Mouse (Mus musculus) bone marrow, adult 2 months (tissue): ENCODE measurements around the gene Rnaseh2a. TPM values are rescaled to one million over a fixed set of nuclear protein-coding genes. Genes with fewer than 3 reads are reported as not detected.
A peak's percentile ranks its signal among the peaks of the same experiment; 100 is the strongest.

Experiments
- H3K27ac ChIP-seq: fragments of 200-500 bp; 2 replicates; pipeline ENCODE4 v1.5.1; 2012; ENCODE audit warnings: low read depth, mild to moderate bottlenecking, control low read depth, inconsistent platforms, low read length; ENCODE audit not compliant: control insufficient read depth, poor library complexity, insufficient read depth
- H3K4me1 ChIP-seq: fragments of 200-500 bp; 2 replicates; pipeline ENCODE4 v1.6.1; 2011; ENCODE audit warnings: low read length; ENCODE audit not compliant: control insufficient read depth, insufficient read depth
- H3K4me3 ChIP-seq: fragments of 200-500 bp; replicated peaks from 2 replicates; pipeline ENCODE3; 2011; ENCODE audit warnings: mild to moderate bottlenecking, low read depth, low read length, control low read depth; ENCODE audit not compliant: control insufficient read depth
- CTCF ChIP-seq: fragments of 200-500 bp; IDR thresholded peaks from 2 replicates; pipeline ENCODE4 v1.5.1; 2011; ENCODE audit warnings: low read length, control low read depth; ENCODE audit not compliant: control insufficient read depth, insufficient read depth
- POLR2A ChIP-seq: fragments of 200-500 bp; IDR thresholded peaks from 2 replicates; pipeline ENCODE4 v1.6.1; 2011; ENCODE audit warnings: low read depth, mild to moderate bottlenecking, control low read depth, low read length, borderline replicate concordance; ENCODE audit not compliant: control insufficient read depth
- WGBS: fragments of 180-500 bp; shearing (Covaris S2); methylation state at CpG from one replicate; pipeline ENCODE4 v1.1.7; 2018; 5-methylcytosine and 5-hydroxymethylcytosine counted together
- polyA plus RNA-seq: library from polyadenylated mRNA; stranded (reverse); fragments of >200 nt; gene quantifications from 2 replicates; pipeline ENCODE4 v1.2.4, GENCODE M21; 2011; ENCODE audit warnings: low replicate concordance; ENCODE audit not compliant: missing spikeins, insufficient read depth, insufficient read length

Gene Rnaseh2a
- polyA plus RNA-seq, 1 experiment = 40.8 TPM

DNA sequence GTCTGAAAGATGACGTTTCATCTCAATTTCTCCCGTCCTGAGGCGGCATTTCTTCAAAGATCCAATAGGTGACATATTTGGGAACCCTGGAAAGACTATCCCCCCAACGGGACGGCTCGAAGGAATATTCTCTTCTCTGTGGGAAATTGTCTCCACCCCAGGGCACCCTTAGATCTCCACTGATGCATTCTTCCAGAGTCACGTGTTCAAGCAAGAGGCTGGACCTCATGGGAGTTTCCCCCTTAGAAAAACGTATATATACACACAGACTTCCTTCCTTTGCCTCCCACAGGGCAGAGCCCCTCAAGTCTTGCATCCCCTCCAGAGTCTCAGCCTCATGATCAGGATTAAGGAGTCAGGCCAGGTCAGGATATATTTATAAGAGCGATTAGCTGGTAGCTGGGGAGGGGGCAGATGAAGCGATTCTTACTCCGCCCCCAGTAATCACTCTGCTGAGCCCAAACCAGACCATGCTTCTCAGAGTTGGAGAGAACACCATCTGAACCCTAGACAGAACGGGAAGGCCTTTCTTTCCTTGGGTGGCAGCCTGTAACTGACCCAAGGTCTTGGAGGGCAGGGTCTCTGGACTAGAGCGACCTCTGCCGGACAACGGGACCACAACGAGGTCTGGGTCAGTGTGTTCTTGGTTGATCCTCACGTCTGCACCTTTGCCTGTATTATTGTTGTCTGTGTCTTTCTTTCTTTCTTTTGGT is 22.9 kb downstream of the Rnaseh2a start, which contains the start of gene Rtbdn:
TSS of gene Rtbdn (plus strand) at position 464 of the 713 bp plus-strand sequence.
- Histone ChIP-seq H3K4me3 (no peak within 1 kb of the TSS), H3K4me1 (no peaks in the 10 kb centered on the region), H3K27ac (no peak within 1 kb of the TSS)
- 15% methylated on average over 17 of the region's 17 CpGs for WGBS
- TF ChIP-seq POLR2A = no peak
- TF ChIP-seq CTCF = peak; percentile 31; the same call in 1 of the 2 replicates

- no peak overlapping the region for H3K4me3 ChIP-seq
- TF ChIP-seq POLR2A (no peak), CTCF (no peak)
- H3K4me1 ChIP-seq = no peaks in the 10 kb centered on the region
- WGBS = 3% methylated on average over 50 of the region's 67 CpGs
- H3K27ac ChIP-seq = no peak overlapping the region
Observed at GRCm38 (mm10) chr8:84945633-84946527, 23.7 kb downstream of the Rnaseh2a start.

DNA sequence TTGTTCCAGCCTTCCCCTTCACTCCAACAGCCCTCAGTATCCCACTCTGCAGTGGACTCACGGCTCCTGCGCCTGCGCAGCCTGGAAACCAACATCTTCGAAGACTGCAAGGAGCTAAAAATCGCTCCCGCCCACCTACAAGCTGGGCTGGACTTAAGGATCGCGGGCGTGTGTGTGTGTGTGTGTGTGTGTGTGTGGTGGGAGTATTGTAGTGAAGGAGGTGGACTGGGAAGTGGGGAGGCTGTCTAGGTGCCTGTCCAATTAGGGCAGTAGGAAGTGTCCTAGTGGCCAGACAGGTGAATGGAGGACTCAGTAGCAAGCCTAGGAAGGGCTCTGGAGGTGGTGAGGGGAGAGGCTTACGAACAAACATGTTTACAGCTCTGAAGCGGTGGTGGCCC is 24.3 kb downstream of the Rnaseh2a start:
- Histone ChIP-seq H3K4me3 (no peak overlapping the region), H3K4me1 (no peaks in the 10 kb centered on the region), H3K27ac (no peak overlapping the region)
- TF ChIP-seq CTCF (no peak), POLR2A (no peak)
- WGBS = 7% methylated on average over 11 of the region's 11 CpGs

- TF ChIP-seq CTCF = no peak
- no peak for TF ChIP-seq POLR2A
- Histone ChIP-seq H3K4me3 (no peak overlapping the region), H3K4me1 (no peaks in the 10 kb centered on the region), H3K27ac (no peak overlapping the region)
- WGBS = 5% methylated on average over 26 of the region's 26 CpGs
Observed at GRCm38 (mm10) chr8:84944478-84945160, 24.9 kb downstream of the Rnaseh2a start.

DNA sequence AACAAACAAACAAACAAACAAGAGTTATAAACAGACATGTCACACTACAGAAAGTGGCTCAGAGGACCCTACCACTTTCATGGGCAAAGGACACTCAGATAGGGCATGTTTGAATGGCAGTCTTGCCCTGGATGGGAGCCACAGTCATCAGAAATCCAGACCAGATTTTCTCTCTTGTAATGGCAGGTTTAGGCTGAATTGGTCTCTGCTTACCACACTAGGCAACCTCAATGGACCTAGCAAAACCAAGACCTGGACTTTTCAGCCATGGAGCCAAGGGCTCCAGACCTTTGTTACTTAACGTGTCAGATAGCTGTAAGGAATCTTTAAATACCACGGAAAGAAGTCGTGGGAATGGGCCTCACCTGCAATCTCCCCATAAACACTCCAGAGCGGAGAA is 25.9 kb downstream of the Rnaseh2a start:
- no peaks in the 10 kb centered on the region for H3K4me1 ChIP-seq
- TF ChIP-seq POLR2A (no peak), CTCF (no peak)
- no peak overlapping the region for H3K4me3 ChIP-seq
- 28% methylated on average over 4 of the region's 4 CpGs for WGBS
- no peak overlapping the region for H3K27ac ChIP-seq

- Histone ChIP-seq H3K4me3 (no peak overlapping the region), H3K27ac (no peak overlapping the region), H3K4me1 (no peaks in the 10 kb centered on the region; the same call in 1 of the 2 replicates)
- TF ChIP-seq POLR2A (no peak), CTCF (no peak)
- 55% methylated on average over 13 of the region's 13 CpGs for WGBS
Observed at GRCm38 (mm10) chr8:84937620-84938485, 31.7 kb downstream of the Rnaseh2a start.

DNA sequence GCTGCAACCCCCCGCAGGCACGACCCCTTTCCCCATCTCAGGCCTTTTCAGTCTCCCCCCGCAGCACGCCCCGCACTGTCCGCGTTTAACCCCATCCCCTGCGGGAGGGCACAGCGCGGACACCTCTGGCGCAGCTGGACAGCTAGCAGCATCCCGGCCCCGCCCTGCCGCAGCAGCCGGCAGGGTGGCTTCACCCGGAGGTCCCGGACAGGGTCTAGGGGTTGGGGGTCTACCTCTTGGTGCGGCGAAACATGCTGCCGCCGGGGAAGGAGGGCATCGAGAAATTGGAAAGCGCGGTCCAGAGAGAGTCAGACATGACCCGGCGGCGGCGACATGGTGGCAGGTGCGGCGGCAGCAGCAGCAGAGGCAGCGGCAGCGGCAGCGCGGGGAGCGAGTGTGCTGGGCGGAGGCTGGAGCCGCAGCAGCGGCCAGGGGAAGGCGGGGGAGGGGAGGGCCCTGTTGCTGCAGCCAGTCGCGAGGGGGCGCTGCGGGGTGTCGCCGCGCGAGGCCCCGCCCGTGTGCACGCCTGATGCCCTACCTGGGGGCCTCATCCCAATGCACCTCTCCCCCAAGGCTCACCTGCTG is 32.5 kb downstream of the Rnaseh2a start, which contains the start of gene Mast1:
TSS of gene Mast1 (minus strand) at position 398 of the 585 bp plus-strand sequence.
- no peaks in the 10 kb centered on the region; the same call in 1 of the 2 replicates for H3K4me1 ChIP-seq
- 1% methylated on average over 50 of the region's 50 CpGs for WGBS
- no peak within 1 kb of the TSS for H3K27ac ChIP-seq
- no peak within 1 kb of the TSS for H3K4me3 ChIP-seq
- TF ChIP-seq POLR2A (no peak), CTCF (peak; percentile 50; the same call in 1 of the 2 replicates)
